Mouse (Mus musculus): ENCODE measurements around the gene Ushbp1.

The Ushbp1 gene

DNA sequence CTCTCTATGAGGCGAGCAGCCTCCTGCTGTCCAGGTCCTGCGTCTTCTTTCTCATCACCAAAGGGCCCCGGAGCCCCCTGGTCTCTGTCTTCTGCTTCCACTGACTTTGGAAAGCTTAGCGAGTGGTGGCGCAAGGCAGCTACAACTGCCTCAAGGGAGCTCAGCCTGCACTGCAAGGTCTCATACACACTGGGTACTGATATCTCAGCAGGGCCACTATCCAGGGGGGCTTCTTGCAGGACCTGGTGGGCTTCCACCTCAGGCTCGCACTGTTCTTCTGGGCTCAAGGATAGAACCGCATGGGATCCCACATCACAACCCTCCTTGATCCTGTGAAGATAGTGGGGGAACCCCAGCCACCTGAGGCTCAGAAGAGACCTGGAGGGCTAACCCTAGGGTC is 1.1 kb downstream of the Ushbp1 start:
- in situ Hi-C loops (cut with MboI, MseI): no loop called here

DNA sequence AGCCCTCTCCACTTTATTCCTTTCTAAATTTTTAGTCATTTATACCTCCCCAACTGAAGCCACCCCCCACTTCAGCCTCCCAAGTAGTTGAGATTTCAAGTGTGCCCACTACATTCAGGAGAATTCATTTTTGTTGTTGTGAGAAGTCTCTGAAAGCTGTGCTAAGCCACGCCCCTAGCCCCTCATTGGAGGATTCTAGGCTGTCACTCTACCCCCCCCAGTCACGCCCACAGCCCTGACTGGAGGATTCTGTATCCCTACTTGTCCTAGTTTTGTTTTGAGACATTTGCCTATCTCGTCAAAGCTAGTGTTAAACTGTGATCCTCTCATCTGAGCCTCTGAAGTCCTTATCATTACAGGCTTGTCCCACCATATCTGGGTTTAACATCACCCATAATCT is 2.7 kb downstream of the Ushbp1 start:
- in situ Hi-C loops (cut with MboI, MseI): no loop called here

DNA sequence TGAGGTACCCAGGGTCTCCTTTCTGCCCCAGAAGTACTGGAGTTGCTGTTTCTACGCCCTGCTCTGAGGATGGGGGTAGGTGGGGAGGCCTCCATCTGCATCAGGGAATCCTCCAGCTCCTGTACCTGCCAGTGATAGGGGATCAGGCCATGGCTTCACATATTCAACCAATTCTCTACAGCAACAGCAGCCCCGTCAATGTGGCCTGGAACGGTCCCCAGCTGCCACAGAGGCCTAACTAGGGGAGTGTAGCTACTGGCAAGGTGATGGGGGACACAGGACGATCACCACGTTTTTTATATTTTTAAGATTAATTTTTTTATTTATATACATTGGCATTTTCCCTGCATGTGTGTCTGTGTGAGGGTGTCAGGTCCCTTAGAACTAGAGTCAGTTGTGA is 3.2 kb downstream of the Ushbp1 start:
- in situ Hi-C loops (cut with MboI, MseI): no loop called here

DNA sequence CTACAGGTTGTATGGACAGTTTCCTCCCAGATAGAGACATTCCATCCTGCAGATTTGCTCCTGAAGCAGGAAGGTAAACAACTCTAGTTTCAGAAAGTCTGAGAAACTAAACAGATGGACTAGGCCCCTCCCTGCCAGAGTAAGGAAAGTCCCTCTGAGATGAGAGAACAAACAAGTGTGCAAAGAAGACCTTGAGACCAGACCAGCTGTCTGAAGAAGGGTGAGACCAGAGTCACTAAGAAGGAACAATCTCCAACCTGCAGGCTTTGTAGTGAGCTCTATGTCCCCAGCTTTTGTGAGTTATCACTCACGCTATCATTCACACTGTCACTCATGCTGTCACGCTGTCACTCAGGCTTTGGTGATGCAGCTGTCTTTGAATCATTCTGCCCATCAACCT is 3.9 kb downstream of the Ushbp1 start:
- in situ Hi-C loops (cut with MboI, MseI): no loop called here

DNA sequence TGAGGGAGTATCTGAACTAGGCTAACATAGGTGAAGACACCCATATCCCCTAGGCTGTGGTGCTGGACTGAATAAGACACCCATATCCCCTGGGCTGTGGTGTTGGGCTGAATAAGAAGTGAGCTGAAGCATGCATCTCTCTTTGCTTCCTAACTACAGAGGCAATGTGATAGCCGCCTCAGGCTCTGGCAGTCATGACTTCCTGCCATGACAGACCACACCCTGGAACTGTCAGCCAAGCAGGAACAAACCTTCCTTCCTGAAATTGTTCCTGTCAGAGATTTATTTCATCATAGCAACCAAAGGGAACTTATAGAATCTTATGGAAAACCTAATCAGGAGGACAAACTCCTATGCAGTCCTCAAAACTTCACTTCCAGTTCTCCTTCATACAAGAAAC is 7.3 kb downstream of the Ushbp1 start:
- in situ Hi-C loops (cut with MboI, MseI): no loop called here

DNA sequence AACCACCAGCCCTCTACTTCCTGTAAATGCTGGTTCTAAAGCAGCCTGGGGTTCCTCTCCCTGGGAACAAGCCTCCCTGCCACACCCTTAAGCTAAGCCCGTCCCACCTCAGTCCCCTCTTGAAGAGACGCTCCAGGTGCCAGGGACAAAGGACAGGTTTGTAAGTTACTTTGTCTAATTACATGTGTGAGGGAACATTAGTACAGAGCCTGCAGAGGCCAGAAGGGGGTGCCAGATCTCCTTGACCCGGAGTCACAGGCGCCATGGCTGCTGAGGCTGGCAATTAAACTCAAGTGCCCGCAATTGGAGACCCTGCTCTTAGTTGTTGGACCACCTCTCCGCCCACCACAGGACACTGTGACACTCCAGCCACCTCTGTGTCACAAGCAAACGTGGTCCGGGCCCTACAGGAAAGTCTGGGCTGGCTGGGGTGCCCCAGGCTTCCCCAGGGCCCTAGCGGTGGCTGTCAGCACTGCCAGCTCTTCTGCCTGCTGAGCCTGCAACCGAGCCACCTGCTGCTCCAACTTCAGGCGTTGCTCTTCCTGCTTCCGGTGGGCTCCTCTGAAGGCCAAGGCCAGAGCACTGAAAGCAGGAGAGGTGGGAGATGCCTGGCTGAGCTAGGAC is 10.3 kb downstream of the Ushbp1 start:
- in situ Hi-C loops (cut with MboI, MseI): no loop called here

DNA sequence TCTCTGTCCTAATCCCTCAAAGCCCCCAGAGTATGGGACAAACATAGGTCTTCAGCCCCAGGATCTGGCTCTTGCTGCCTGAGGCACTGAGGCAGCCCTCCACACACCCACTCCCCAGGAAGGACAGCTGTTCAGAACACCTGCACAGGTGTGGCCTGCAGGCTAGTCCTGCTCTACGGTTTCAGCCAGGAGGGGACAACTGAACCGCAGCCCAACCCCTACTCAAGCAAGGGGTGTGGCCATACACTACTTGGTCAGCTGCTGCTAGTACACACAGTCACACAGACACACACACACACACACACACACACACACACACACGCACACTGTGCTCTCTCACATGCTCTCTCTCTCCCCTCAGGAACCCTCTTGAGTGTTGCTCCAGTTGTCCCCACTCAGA is 11.7 kb downstream of the Ushbp1 start:
- in situ Hi-C loops (cut with MboI, MseI): no loop called here

DNA sequence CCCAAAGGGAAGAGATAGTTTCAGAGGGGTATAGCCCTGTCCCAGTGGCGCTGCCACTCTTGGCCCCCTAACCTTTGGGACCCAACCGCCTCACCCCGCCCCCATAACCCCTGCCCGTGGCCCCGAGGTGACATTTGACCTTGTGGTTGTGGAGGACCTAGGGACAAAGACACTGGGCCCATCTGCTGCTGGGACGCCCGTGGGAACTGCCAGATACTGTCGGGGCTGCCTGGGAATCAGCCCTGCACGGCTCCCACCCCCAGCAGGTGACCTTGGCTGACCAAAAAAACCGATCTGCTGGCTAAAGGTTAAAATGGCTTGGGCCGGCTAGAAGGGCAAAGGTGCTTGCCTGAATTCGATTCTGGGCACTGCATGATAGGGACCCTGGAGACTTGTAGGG is 12.2 kb downstream of the Ushbp1 start:
- in situ Hi-C loops (cut with MboI, MseI): no loop called here

DNA sequence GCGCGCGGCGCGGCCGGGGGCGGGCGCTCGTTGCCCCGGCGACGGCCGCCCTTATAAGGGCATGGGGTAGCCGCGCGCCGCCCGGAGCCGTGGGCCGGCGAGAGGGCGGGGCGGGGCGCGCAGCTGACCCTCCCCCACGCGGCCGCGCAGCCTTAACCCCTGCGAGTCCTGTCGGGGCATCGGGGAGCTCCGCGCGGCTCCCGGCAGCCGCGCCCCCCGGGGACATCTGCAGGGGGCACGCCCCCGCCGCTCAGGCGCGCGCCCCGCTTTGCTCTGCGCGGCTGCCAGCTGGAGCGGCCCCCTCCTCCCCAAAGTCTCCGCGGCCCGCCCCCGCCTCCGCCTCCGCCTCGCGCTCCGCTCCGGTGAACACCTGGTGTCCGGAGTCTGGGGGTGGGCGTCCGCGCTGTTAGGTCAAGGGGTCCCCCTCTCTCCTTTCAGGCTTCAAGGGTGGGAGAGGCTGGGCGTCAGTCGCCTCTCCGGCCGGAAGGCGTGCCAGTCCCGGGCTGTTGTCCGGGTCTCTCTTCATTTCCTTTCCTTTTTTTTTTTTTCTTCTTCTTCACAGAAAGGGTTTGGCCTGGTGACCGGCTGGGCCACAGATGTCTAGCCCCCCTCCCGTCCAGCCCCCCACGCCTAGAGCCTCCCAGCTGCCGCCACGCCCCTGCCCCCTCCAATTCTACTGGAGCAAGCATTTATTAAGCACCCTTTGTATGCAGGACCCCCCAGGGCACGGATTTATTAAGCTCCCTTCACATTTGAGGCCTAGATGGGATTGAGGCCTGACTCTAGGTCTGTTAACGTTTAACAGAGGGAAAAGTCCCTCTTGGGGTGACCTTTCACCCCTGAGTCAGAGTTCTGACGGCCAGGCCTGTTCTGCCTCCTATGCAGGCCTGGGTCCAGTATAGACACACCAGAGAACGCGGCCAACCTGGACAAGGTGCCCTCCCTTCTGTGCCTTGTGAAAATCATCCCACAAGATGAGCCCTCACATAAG is 13.3 kb downstream of the Ushbp1 start:
- in situ Hi-C loops (cut with MboI, MseI): no loop called here

DNA sequence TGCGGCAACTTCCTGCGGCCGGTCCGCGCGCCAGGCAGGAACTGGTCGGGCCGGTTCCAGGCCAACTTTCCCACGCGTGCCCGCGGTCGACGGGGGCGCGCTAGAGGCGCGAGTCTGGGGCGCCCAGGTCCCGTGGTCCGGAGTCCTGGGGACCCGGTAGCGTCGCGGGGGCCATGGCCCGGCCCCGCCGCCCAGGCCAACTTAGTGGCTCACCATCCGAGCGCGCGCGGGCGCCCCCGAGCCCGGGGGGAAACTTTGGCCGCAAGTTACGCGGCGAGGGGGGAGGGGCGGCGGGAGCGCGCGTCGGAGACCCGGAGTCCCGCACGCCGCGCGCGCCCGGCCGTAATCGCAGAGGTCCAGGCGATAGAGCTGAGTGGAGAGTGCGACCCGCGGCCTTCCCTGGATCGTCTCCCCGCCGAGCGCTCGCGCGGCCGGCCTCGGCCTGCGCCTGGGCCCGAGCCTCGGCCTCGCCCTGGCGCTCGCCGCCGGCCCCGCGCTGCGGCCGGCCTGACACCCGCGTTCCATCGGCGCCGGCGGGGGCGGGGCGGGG is 14.1 kb downstream of the Ushbp1 start, which contains the start of gene Nr2f6:
Gene Nr2f6 (minus strand): TSS at position 540 of the 550 bp plus-strand sequence.
- in situ Hi-C loops (cut with MboI, MseI): no loop called here

DNA sequence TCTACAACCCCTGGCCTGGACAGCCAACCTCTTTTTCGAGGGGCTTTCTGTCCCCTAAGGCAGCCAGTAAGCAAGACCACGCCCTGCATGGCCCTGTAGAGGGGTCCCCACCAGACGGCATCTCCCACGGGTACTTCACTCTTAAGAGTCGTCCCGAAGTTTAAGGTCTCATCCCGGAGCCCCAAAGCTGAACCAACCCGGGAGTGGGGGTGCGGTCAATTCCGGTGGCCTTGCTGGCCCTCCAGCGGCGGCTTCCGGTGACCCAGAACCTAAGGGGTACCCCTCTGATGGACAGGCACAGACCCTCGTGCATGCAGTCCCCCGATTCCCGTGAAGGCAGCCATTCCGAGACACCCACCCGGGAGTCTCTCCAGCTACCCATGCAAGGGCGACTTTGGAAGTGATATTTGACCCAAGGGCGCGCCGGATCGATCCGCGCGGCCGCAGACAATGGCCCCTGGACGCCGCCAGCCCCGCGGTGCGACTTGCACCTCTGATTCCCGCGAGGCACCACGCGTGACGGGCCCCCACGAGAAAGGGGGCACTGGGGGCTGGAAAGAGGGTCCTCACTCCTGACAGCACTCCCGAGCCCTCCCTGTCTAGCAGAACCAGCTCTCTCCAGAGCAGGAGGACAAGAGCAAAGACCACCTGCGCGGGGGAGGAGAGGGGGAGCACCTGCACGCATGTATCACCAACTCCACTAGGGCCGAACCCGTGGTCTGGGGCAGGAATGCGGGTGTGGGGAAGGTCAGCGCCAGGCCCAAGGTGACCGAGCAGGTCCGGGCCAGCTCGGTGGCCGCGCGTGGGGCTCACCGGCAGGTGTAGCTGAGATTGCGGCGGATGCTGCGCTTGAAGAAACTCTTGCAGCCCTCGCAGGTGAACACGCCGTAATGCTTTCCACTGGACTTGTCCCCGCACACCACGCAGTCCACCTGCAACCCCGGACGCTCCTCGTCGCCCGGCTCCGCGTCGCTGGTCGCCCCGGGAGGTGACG is 15.1 kb downstream of the Ushbp1 start:
- in situ Hi-C loops (cut with MboI, MseI): no loop called here

DNA sequence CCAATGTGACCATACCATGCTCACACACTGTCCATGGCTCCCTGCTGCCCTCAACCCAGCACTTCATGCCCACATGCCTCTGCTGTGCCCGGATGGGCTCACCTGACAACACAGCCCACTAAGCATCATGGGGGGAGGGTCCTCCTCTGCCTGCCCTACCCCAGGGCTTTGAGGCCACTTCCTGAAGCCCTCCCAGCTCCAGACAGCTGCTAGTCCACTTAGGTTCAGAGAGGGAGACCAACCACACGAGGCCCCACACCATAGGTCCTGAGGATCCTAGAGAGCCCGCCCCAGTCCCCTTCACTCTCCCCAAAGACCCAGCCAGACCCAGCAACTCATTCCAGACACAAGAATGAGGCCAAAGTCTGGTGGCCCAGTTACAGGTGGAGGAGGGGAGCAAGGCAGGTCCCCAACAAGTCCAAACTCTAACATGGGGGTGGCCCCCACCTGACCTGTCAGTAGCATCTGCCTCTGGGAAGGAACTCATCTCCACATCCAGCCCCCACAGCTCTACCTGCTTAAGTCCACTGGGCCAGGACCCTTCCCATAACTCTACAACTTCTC is 16.0 kb downstream of the Ushbp1 start:
- in situ Hi-C loops (cut with MboI, MseI): no loop called here

DNA sequence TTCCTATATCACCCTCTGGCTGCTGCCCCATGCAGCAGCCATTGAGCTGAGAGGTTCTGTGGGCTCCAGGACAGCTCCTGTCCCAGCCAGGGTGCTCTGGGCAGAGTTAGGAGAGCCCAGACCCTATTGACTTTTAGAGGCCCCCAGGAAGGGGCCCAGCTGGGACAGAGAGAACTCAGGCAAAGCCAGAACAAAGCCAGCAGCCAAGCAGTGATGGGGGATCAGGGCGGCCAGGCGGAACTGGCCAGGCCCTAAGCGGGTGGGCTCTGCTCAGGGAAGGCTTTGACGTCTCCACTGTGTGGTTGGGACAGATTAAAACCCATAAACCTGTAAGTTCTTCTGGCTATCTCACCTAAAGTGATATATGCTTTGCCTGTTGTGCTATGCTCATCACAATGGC is 16.6 kb downstream of the Ushbp1 start:
- in situ Hi-C loops (cut with MboI, MseI): no loop called here

DNA sequence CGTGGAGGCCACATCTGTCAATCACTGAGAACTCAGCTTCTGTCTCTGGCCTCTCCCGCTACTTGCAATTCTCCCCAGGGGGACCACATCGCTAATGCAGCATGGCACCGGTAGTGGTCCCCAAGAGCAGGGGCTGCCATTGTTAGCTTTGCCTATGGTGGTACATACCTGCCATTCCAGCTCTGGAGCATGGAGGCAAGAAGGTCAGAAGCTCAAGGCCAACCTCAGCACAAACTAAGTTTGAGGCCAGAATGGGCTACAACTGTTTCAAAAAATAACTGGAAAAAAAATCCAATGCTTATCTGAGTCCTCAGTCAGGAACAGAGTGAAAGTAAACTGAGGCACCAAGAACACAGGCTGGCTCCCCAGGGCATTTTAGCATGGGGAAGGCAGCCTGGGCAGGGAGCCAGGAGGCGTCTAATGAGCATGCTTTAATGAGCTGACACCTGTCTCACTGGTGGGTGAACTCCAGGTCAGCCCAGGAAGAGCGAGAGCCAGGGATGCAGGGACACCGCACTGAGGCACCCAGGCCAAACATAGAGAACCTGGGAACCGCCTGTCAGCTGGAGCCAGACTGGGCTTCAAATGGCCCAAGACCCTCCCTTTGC is 19.1 kb downstream of the Ushbp1 start:
- in situ Hi-C loops (cut with MboI, MseI): no loop called here

DNA sequence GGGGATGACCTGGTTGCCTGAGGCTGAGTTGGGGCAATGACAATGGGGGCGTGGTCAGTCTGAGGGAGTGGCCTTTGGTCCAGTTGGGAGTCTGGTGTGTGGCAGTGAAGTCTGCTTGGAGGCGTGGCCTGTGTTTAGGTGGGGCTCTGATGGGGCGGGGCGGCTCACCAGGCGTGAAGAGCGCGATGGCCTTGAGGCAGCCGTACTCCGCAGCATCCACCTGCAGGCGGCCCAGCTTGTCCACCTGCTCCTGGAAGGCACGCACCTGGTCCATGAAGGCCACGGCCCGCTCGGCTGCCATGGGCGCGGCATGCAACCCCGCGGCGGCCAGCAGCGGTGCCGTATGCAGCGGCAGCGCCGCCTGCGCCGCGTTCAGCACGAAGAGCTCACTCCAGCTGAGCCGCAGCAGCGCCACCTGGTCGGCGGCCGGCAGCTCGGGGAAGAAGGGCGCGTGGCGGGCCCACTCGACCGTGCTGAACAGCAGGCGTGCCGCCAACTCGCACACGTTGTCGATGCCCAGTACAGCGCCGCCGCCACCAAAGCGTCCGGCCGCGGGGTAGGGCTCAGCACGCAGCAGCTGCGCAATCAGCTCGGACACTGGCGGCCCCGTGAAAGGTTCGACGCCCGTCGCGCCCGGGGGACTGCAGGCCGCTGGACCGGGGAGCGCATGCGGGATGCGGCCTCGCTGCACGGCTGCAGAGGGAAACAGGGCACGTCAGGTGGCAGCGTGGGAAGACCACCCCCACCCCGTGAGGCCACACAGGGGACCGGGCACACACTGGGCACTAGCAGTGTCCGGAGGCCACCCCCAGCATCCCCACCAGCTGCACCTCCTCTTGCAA is 19.8 kb downstream of the Ushbp1 start:
- in situ Hi-C loops (cut with MboI, MseI): no loop called here

DNA sequence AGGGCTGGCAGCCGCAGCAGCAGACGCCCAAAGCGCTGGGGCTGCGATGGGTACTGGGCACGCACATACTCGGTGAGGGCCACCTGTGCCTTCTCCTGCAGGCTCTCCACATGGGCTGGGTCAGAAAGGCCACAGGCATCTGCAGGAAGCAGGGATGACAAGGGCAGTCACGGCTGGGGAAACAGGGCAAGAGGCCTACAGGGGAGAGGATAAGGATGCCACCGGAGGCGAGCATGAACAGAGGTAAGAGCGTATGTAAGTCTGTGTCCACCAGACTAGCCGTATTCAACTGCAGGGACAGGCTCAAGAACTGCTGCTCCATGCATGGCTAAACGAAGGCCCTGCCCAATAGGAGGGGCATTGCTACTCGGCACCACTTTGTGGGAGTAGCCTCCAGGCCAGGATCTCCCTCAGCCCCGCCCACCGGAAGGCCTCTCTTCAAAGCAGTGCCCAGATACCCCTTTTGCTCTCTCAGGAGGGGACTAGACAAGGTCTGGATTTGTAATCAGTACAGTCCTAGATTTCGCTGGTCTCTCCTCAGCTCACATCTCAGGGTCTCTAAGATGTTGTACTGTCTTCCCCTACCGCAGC is 20.9 kb downstream of the Ushbp1 start:
- in situ Hi-C loops (cut with MboI, MseI): loop anchor here (5.0 kb wide), 2 partner anchors 88 to 477 kb away; partner anchors contain the start of genes Abhd8, Mrpl34 and Rpl18a

DNA sequence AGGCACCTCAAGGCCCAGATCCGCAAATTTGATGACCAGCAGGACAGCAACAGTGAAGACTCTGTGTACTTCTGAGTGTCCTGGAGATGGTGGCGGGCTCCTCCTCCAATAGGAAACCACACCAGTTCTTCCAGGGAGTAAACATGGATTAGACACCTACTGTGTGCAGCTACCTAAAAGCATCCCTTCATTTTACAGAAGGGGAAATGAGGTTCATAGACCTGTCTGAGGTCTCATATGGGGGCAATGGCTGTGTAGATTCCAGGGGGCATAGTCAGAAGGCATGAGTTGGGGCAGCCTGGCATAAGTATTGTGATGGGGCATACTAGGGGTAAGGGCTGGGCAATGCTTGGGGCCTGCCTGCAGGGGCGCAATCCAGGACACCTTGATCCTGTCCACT is 22.6 kb downstream of the Ushbp1 start:
- in situ Hi-C loops (cut with MboI, MseI): loop anchor here (5.0 kb wide), 2 partner anchors 89 to 476 kb away; partner anchors contain the start of genes Abhd8, Mrpl34 and Rpl18a

DNA sequence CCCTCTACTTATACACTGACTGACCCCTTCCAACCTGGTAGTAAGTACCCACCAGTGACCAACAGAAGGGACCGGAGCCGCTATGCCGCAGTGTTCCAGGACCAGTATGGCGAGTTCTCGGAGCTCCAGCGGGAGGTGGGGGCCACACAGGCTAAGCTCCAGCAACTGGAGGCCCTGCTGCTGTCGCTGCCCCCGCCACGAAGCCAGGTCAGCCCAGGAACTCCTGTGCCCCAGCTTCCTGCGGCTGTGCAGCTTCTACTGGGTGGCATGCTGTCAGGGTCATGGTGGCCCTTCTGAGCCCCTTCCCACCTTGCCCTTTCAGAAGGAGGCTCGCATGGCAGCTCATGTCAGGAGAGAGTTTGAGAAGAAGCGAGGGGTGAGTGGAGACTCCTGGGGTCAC is 23.2 kb downstream of the Ushbp1 start:
- in situ Hi-C loops (cut with MboI, MseI): loop anchor here (5.0 kb wide), 2 partner anchors 90 to 475 kb away; partner anchors contain the start of genes Abhd8, Mrpl34 and Rpl18a

Data from T-helper 2 cell (primary cell).